Mouse (Mus musculus): ENCODE data around the gene Emc9. TPM values are rescaled to one million over a fixed set of nuclear protein-coding genes. Genes with fewer than 3 reads are reported as not detected.

Gene Emc9
- polyA plus RNA-seq, 1 experiment from 2014 or later, result 46.2 TPM

GRCm38 (mm10) chr14:55560202-55561073 lies 24.7 kb downstream of the Emc9 start, which contains the start of gene A730061H03Rik:
Gene A730061H03Rik (minus strand): TSS chr14:55560406.
- Histone ChIP-seq H3K4me1 (replicated peaks; ENCODE audit: control insufficient read depth, insufficient read depth, low read length) (peaks cover 24% of the 10 kb centered on the region), H3K36me3 (ENCODE audit: control insufficient read depth, insufficient read depth, low read length) (peaks cover 9% of the 10 kb centered on the region; the same call in 1 of the 2 replicates)
- under 1% methylated on average over 51 of the region's 51 CpGs for WGBS

GRCm38 (mm10) chr14:55559799-55560201 lies 25.3 kb downstream of the Emc9 start, which contains the start of gene Dcaf11:
Gene Dcaf11 (plus strand): TSS chr14:55560006.
- peaks cover 24% of the 10 kb centered on the region for H3K4me1 ChIP-seq (replicated peaks; ENCODE audit: control insufficient read depth, insufficient read depth, low read length)

More at GRCm38 (mm10) chr14:55560202-55561073, 24.7 kb downstream of the Emc9 start, which contains the start of gene A730061H03Rik:
- Histone ChIP-seq H3K27ac (ENCODE audit: low read depth, low read length) (peak within 1 kb of the TSS; percentile 99), H3K9ac (ENCODE audit: low read depth, low read length) (peak within 1 kb of the TSS; percentile 85), H3K9me3 (ENCODE audit: control insufficient read depth, low read length) (no peaks in the 10 kb centered on the region), H3K4me3 (ENCODE audit: low read depth, low read length) (peak within 1 kb of the TSS; percentile 68), H3K27me3 (replicated peaks; ENCODE audit: control insufficient read depth, insufficient read depth, low read length) (no peaks in the 10 kb centered on the region), H3K4me2 (peak within 1 kb of the TSS; percentile 92)
- ATAC-seq (replicated peaks; ENCODE audit: low FRiP score), result peak; percentile 91
- DNase-seq (ENCODE audit: low spot score), result peak; percentile 98

DNA sequence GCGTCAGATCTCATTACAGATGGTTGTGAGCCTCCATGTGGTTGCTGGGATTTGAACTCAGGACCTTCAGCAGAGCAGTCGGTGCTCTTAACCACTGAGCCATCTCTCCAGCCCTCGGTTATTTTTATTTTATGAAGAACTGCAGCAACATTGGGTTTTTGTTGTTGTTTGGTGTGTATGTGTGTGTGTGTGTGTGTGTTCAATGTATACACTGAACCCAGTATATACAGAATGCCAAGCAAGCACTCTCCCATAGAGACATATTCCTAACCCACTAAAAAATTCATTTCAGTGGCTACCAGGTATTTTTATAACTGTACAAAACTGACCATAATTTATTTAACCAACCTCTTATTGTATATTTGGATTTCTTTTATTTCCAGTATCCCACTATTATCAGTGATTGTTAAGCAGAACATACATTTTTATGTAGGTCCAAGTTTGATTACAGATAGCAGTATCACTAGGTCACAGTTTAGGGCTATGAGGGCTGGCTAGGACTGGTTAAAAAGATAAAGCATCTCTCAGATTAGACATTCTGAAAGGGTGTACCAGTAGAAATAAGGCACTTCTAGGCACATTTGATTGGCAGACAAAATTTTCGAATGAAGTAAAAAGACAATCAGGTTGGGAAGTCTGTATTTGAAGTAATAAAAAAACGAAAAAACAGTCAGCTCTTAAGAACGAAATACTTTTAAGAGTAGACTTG lies 26.2 kb downstream of the Emc9 start:
- Histone ChIP-seq H3K36me3 (ENCODE audit: control insufficient read depth, insufficient read depth, low read length) (no peaks in the 10 kb centered on the region; the same call in 1 of the 2 replicates), H3K4me1 (replicated peaks; ENCODE audit: control insufficient read depth, insufficient read depth, low read length) (peaks cover 24% of the 10 kb centered on the region), H3K9me3 (ENCODE audit: control insufficient read depth, low read length) (no peaks in the 10 kb centered on the region), H3K9ac (ENCODE audit: low read depth, low read length) (no peak overlapping the region), H3K4me2 (peak overlapping the region; percentile 92), H3K27ac (ENCODE audit: low read depth, low read length) (peak overlapping the region; percentile 99), H3K4me3 (ENCODE audit: low read depth, low read length) (peak overlapping the region; percentile 68), H3K27me3 (replicated peaks; ENCODE audit: control insufficient read depth, insufficient read depth, low read length) (no peaks in the 10 kb centered on the region)
- ATAC-seq (replicated peaks; ENCODE audit: low FRiP score) (peak; percentile 30; the same call in 1 of the 2 replicates), DNase-seq (ENCODE audit: low spot score) (no peak)
- WGBS, result 46% methylated on average over 6 of the region's 6 CpGs

More at GRCm38 (mm10) chr14:55559799-55560201, 25.3 kb downstream of the Emc9 start, which contains the start of gene Dcaf11:
- Histone ChIP-seq H3K9me3 (ENCODE audit: control insufficient read depth, low read length) (no peaks in the 10 kb centered on the region), H3K9ac (ENCODE audit: low read depth, low read length) (peak within 1 kb of the TSS; percentile 85), H3K27ac (ENCODE audit: low read depth, low read length) (peak within 1 kb of the TSS; percentile 99), H3K27me3 (replicated peaks; ENCODE audit: control insufficient read depth, insufficient read depth, low read length) (no peaks in the 10 kb centered on the region), H3K36me3 (ENCODE audit: control insufficient read depth, insufficient read depth, low read length) (peaks cover 5% of the 10 kb centered on the region; the same call in 1 of the 2 replicates), H3K4me2 (peak within 1 kb of the TSS; percentile 92), H3K4me3 (ENCODE audit: low read depth, low read length) (peak within 1 kb of the TSS; percentile 68)
- ATAC-seq (replicated peaks; ENCODE audit: low FRiP score) (peak; percentile 77), DNase-seq (ENCODE audit: low spot score) (peak; percentile 90)
- WGBS, result under 1% methylated on average over 27 of the region's 27 CpGs

GRCm38 (mm10) chr14:55557587-55557986 lies 27.5 kb downstream of the Emc9 start:
- 90% methylated on average over 3 of the region's 3 CpGs for WGBS
- H3K9ac ChIP-seq (ENCODE audit: low read depth, low read length), result peak overlapping the region; percentile 12; the same call in 1 of the 2 replicates
- no peaks in the 10 kb centered on the region for H3K36me3 ChIP-seq (ENCODE audit: control insufficient read depth, insufficient read depth, low read length)
- no peak overlapping the region for H3K4me3 ChIP-seq (ENCODE audit: low read depth, low read length)
- no peak for DNase-seq (ENCODE audit: low spot score)
- peak overlapping the region; percentile 57 for H3K27ac ChIP-seq (ENCODE audit: low read depth, low read length)
- peaks cover 24% of the 10 kb centered on the region for H3K4me1 ChIP-seq (replicated peaks; ENCODE audit: control insufficient read depth, insufficient read depth, low read length)
- ATAC-seq (replicated peaks; ENCODE audit: low FRiP score), result no peak
- H3K4me2 ChIP-seq, result no peak overlapping the region
- H3K9me3 ChIP-seq (ENCODE audit: control insufficient read depth, low read length), result no peaks in the 10 kb centered on the region
- H3K27me3 ChIP-seq (replicated peaks; ENCODE audit: control insufficient read depth, insufficient read depth, low read length), result no peaks in the 10 kb centered on the region

GRCm38 (mm10) chr14:55557003-55557402 lies 28.1 kb downstream of the Emc9 start:
- Histone ChIP-seq H3K36me3 (ENCODE audit: control insufficient read depth, insufficient read depth, low read length) (no peaks in the 10 kb centered on the region), H3K4me1 (replicated peaks; ENCODE audit: control insufficient read depth, insufficient read depth, low read length) (peaks cover 22% of the 10 kb centered on the region), H3K27ac (ENCODE audit: low read depth, low read length) (peak overlapping the region; percentile 57; the same call in 1 of the 2 replicates), H3K27me3 (replicated peaks; ENCODE audit: control insufficient read depth, insufficient read depth, low read length) (no peaks in the 10 kb centered on the region), H3K9me3 (ENCODE audit: control insufficient read depth, low read length) (no peaks in the 10 kb centered on the region), H3K4me2 (0 out of 2 replicates have a peak overlapping the region, but pooled peaks have one; percentile 11), H3K4me3 (ENCODE audit: low read depth, low read length) (no peak overlapping the region), H3K9ac (ENCODE audit: low read depth, low read length) (no peak overlapping the region)
- WGBS, result 24% methylated on average over 5 of the region's 5 CpGs
- DNase-seq (ENCODE audit: low spot score) (peak; percentile 72), ATAC-seq (replicated peaks; ENCODE audit: low FRiP score) (no peak)

- WGBS, result 66% methylated on average over 3 of the region's 3 CpGs
- Histone ChIP-seq H3K27ac (ENCODE audit: low read depth, low read length) (no peak overlapping the region), H3K36me3 (ENCODE audit: control insufficient read depth, insufficient read depth, low read length) (no peaks in the 10 kb centered on the region), H3K9me3 (ENCODE audit: control insufficient read depth, low read length) (no peaks in the 10 kb centered on the region), H3K9ac (ENCODE audit: low read depth, low read length) (no peak overlapping the region), H3K4me1 (replicated peaks; ENCODE audit: control insufficient read depth, insufficient read depth, low read length) (peaks cover 16% of the 10 kb centered on the region), H3K4me3 (ENCODE audit: low read depth, low read length) (no peak overlapping the region), H3K4me2 (no peak overlapping the region), H3K27me3 (replicated peaks; ENCODE audit: control insufficient read depth, insufficient read depth, low read length) (no peaks in the 10 kb centered on the region)
- ATAC-seq (replicated peaks; ENCODE audit: low FRiP score), result no peak
- DNase-seq (ENCODE audit: low spot score), result no peak
Measured at GRCm38 (mm10) chr14:55555788-55556187, 29.3 kb downstream of the Emc9 start.

DNA sequence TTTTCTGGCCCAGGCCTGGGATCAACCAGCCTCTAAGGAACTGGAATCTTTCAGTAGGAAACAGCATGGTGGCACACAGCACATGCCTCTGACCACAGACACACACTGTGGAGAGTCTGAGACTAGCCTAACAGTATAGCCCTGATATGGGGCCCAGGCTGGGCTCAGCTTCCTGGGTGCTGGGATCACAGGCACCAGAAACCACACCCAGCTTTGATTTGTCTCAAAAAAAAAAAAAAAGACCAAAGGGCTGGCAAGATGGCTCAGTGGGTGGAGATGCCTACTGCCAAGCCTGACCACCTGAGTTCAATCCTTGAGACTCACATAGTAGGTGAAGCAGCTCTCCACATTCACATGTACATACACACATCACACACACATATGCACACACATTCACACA lies 30.5 kb downstream of the Emc9 start:
- Histone ChIP-seq H3K4me3 (ENCODE audit: low read depth, low read length) (no peak overlapping the region), H3K9ac (ENCODE audit: low read depth, low read length) (no peak overlapping the region), H3K4me1 (replicated peaks; ENCODE audit: control insufficient read depth, insufficient read depth, low read length) (peaks cover 16% of the 10 kb centered on the region), H3K9me3 (ENCODE audit: control insufficient read depth, low read length) (no peaks in the 10 kb centered on the region), H3K27ac (ENCODE audit: low read depth, low read length) (no peak overlapping the region), H3K4me2 (no peak overlapping the region), H3K27me3 (replicated peaks; ENCODE audit: control insufficient read depth, insufficient read depth, low read length) (no peaks in the 10 kb centered on the region), H3K36me3 (ENCODE audit: control insufficient read depth, insufficient read depth, low read length) (no peaks in the 10 kb centered on the region)
- DNase-seq (ENCODE audit: low spot score), result no peak
- no peak for ATAC-seq (replicated peaks; ENCODE audit: low FRiP score)

GRCm38 (mm10) chr14:55551794-55552193 lies 33.3 kb downstream of the Emc9 start:
- WGBS, result 90% methylated on average over 8 of the region's 8 CpGs

More at GRCm38 (mm10) chr14:55551794-55552193, 33.3 kb downstream of the Emc9 start:
- H3K4me2 ChIP-seq, result no peak overlapping the region
- no peak for ATAC-seq (replicated peaks; ENCODE audit: low FRiP score)
- DNase-seq (ENCODE audit: low spot score), result no peak
- H3K4me3 ChIP-seq (ENCODE audit: low read depth, low read length), result no peak overlapping the region
- no peak overlapping the region for H3K9ac ChIP-seq (ENCODE audit: low read depth, low read length)
- H3K4me1 ChIP-seq (replicated peaks; ENCODE audit: control insufficient read depth, insufficient read depth, low read length), result peaks cover 4% of the 10 kb centered on the region
- peaks cover 16% of the 10 kb centered on the region for H3K36me3 ChIP-seq (ENCODE audit: control insufficient read depth, insufficient read depth, low read length)
- no peaks in the 10 kb centered on the region for H3K27me3 ChIP-seq (replicated peaks; ENCODE audit: control insufficient read depth, insufficient read depth, low read length)
- H3K27ac ChIP-seq (ENCODE audit: low read depth, low read length), result no peak overlapping the region
- no peaks in the 10 kb centered on the region for H3K9me3 ChIP-seq (ENCODE audit: control insufficient read depth, low read length)

Measured in liver, embryonic 11.5 days (tissue).